Mouse (Mus musculus) 416B (cell line): ENCODE measurements around the gene Flrt2.
A peak's percentile ranks its signal among the peaks of the same experiment; 100 is the strongest.
"Not testable (repeated sequence)": the region's sequence is repeated elsewhere in the genome, so short reads cannot be mapped to it uniquely, and the experiment has no call there.

ENCODE experiments used
- DNase-seq: peaks from one replicate; pipeline ENCODE4 v3.0.0; 2011; ENCODE audit warnings: low read depth

The Flrt2 gene

GRCm38 (mm10) chr12:95691961-95692767 lies at the start of gene Flrt2:
Gene Flrt2 (plus strand): TSS chr12:95692226.
- DNase-seq = peak; percentile 87

GRCm38 (mm10) chr12:95642226-95642625 lies 49.8 kb upstream of the Flrt2 start:
- DNase-seq = no peak

GRCm38 (mm10) chr12:95647179-95647578 lies 44.8 kb upstream of the Flrt2 start:
- not testable (repeated sequence) for DNase-seq

- DNase-seq = no peak
These were observed 39.6 kb upstream of the Flrt2 start for GRCm38 (mm10) chr12:95652172-95653156.

GRCm38 (mm10) chr12:95656594-95656993 lies 35.4 kb upstream of the Flrt2 start:
- DNase-seq = no peak

- no peak for DNase-seq
These were observed 24.7 kb upstream of the Flrt2 start for GRCm38 (mm10) chr12:95667296-95667695.

GRCm38 (mm10) chr12:95675711-95676110 lies 16.3 kb upstream of the Flrt2 start:
- DNase-seq = peak; percentile 74

GRCm38 (mm10) chr12:95690819-95691218 lies 1.2 kb upstream of the Flrt2 start:
- peak; percentile 65 for DNase-seq

- peak; percentile 17 for DNase-seq
These were observed 1.1 kb downstream of the Flrt2 start for GRCm38 (mm10) chr12:95692948-95693650.

GRCm38 (mm10) chr12:95693651-95694471 lies 1.8 kb downstream of the Flrt2 start:
- DNase-seq = peak; percentile 82

GRCm38 (mm10) chr12:95694507-95694906 lies 2.5 kb downstream of the Flrt2 start:
- DNase-seq = no peak

- no peak for DNase-seq
These were observed 3.2 kb downstream of the Flrt2 start for GRCm38 (mm10) chr12:95694991-95695833.

- no peak for DNase-seq
These were observed 4.0 kb downstream of the Flrt2 start for GRCm38 (mm10) chr12:95695834-95696521.

- DNase-seq = no peak
These were observed 4.5 kb downstream of the Flrt2 start for GRCm38 (mm10) chr12:95696522-95697025.

- peak; percentile 57 for DNase-seq
These were observed 6.5 kb downstream of the Flrt2 start for GRCm38 (mm10) chr12:95698556-95698955.

GRCm38 (mm10) chr12:95700746-95701145 lies 8.7 kb downstream of the Flrt2 start:
- peak; percentile 24 for DNase-seq

- DNase-seq = no peak
These were observed 9.6 kb downstream of the Flrt2 start for GRCm38 (mm10) chr12:95701580-95701979.

GRCm38 (mm10) chr12:95705006-95705405 lies 13.0 kb downstream of the Flrt2 start:
- DNase-seq = no peak

GRCm38 (mm10) chr12:95723265-95723664 lies 31.2 kb downstream of the Flrt2 start:
- no peak for DNase-seq
